Mouse (Mus musculus): Measurements from ENCODE around the gene Sspn. TPM values are rescaled to one million over a fixed set of nuclear protein-coding genes. Genes with fewer than 3 reads are reported as not detected.

Gene Sspn
- polyA plus RNA-seq (2012; rRNA removed) = 8.2 and 8.7 TPM in 2 replicates
- 13.3 and 13.9 TPM in 2 replicates for polyA plus RNA-seq (2014; fragmentation: Nextera tagmentation; extraction: Ambion mirVana)

GRCm38 (mm10) chr6:145931341-145931740 lies at the start of gene Sspn:
Gene Sspn, plus strand, starts transcription at chr6:145931641.
- Histone ChIP-seq H3K4me3 (replicated peaks; ENCODE audit: low read length) (no peak within 1 kb of the TSS), H3K9me3 (ENCODE audit: control insufficient read depth, low read length) (no peaks in the 10 kb centered on the region), H3K27ac (replicated peaks; ENCODE audit: low read depth, low read length) (no peak within 1 kb of the TSS), H3K4me1 (ENCODE audit: control insufficient read depth, insufficient read depth, low read length) (peaks cover 8% of the 10 kb centered on the region), H3K27me3 (ENCODE audit: control insufficient read depth, insufficient read depth, low read length) (no peaks in the 10 kb centered on the region), H3K36me3 (ENCODE audit: control insufficient read depth, insufficient read depth, low read length) (no peaks in the 10 kb centered on the region), H3K9ac (ENCODE audit: low read depth, low read length, severe bottlenecking) (no peak within 1 kb of the TSS), H3K4me2 (replicated peaks; ENCODE audit: low read depth, low read length, severe bottlenecking) (no peak within 1 kb of the TSS)
- DNase-seq (ENCODE audit: low spot score) (no peak), ATAC-seq (ENCODE audit: low FRiP score, low read depth) (no peak)
- TF ChIP-seq POLR2A (IDR thresholded peaks at IDR 0.05; ENCODE audit: borderline replicate concordance, extremely low read depth, insufficient read depth, insufficient read length) = no peak
- WGBS = 71% methylated on average over 3 of the region's 3 CpGs

GRCm38 (mm10) chr6:145883010-145883409 lies 48.4 kb upstream of the Sspn start:
- no peak overlapping the region for H3K4me2 ChIP-seq (replicated peaks; ENCODE audit: low read depth, low read length, severe bottlenecking)
- no peaks in the 10 kb centered on the region for H3K4me1 ChIP-seq (ENCODE audit: control insufficient read depth, insufficient read depth, low read length)
- no peak overlapping the region for H3K9ac ChIP-seq (ENCODE audit: low read depth, low read length, severe bottlenecking)
- DNase-seq (ENCODE audit: low spot score) = no peak
- no peak overlapping the region for H3K27ac ChIP-seq (replicated peaks; ENCODE audit: low read depth, low read length)
- no peaks in the 10 kb centered on the region for H3K9me3 ChIP-seq (ENCODE audit: control insufficient read depth, low read length)
- no peaks in the 10 kb centered on the region for H3K36me3 ChIP-seq (ENCODE audit: control insufficient read depth, insufficient read depth, low read length)
- H3K4me3 ChIP-seq (replicated peaks; ENCODE audit: low read length) = no peak overlapping the region
- ATAC-seq (ENCODE audit: low FRiP score, low read depth) = no peak
- 56% methylated on average over 1 of the region's 1 CpGs for WGBS
- TF ChIP-seq POLR2A (IDR thresholded peaks at IDR 0.05; ENCODE audit: borderline replicate concordance, extremely low read depth, insufficient read depth, insufficient read length) = no peak
- H3K27me3 ChIP-seq (ENCODE audit: control insufficient read depth, insufficient read depth, low read length) = no peaks in the 10 kb centered on the region

- no peak overlapping the region for H3K4me3 ChIP-seq (replicated peaks; ENCODE audit: low read length)
- no peak for TF ChIP-seq POLR2A (IDR thresholded peaks at IDR 0.05; ENCODE audit: borderline replicate concordance, extremely low read depth, insufficient read depth, insufficient read length)
- no peak overlapping the region for H3K9ac ChIP-seq (ENCODE audit: low read depth, low read length, severe bottlenecking)
- no peaks in the 10 kb centered on the region for H3K4me1 ChIP-seq (ENCODE audit: control insufficient read depth, insufficient read depth, low read length)
- no peak for ATAC-seq (ENCODE audit: low FRiP score, low read depth)
- no peaks in the 10 kb centered on the region for H3K36me3 ChIP-seq (ENCODE audit: control insufficient read depth, insufficient read depth, low read length)
- no peak overlapping the region for H3K4me2 ChIP-seq (replicated peaks; ENCODE audit: low read depth, low read length, severe bottlenecking)
- WGBS = 72% methylated on average over 4 of the region's 4 CpGs
- DNase-seq (ENCODE audit: low spot score) = no peak
- no peak overlapping the region for H3K27ac ChIP-seq (replicated peaks; ENCODE audit: low read depth, low read length)
- no peaks in the 10 kb centered on the region for H3K27me3 ChIP-seq (ENCODE audit: control insufficient read depth, insufficient read depth, low read length)
- no peaks in the 10 kb centered on the region for H3K9me3 ChIP-seq (ENCODE audit: control insufficient read depth, low read length)
These were observed 47.8 kb upstream of the Sspn start for GRCm38 (mm10) chr6:145883668-145884067.

GRCm38 (mm10) chr6:145885069-145885468 lies 46.4 kb upstream of the Sspn start:
- no peaks in the 10 kb centered on the region for H3K4me1 ChIP-seq (ENCODE audit: control insufficient read depth, insufficient read depth, low read length)
- no peak overlapping the region for H3K4me2 ChIP-seq (replicated peaks; ENCODE audit: low read depth, low read length, severe bottlenecking)
- no peak for TF ChIP-seq POLR2A (IDR thresholded peaks at IDR 0.05; ENCODE audit: borderline replicate concordance, extremely low read depth, insufficient read depth, insufficient read length)
- no peaks in the 10 kb centered on the region for H3K27me3 ChIP-seq (ENCODE audit: control insufficient read depth, insufficient read depth, low read length)
- no peaks in the 10 kb centered on the region for H3K36me3 ChIP-seq (ENCODE audit: control insufficient read depth, insufficient read depth, low read length)
- no peak for DNase-seq (ENCODE audit: low spot score)
- WGBS = 86% methylated on average over 4 of the region's 4 CpGs
- H3K9me3 ChIP-seq (ENCODE audit: control insufficient read depth, low read length) = no peaks in the 10 kb centered on the region
- H3K27ac ChIP-seq (replicated peaks; ENCODE audit: low read depth, low read length) = no peak overlapping the region
- no peak overlapping the region for H3K4me3 ChIP-seq (replicated peaks; ENCODE audit: low read length)
- ATAC-seq (ENCODE audit: low FRiP score, low read depth) = no peak
- H3K9ac ChIP-seq (ENCODE audit: low read depth, low read length, severe bottlenecking) = no peak overlapping the region

GRCm38 (mm10) chr6:145886277-145886676 lies 45.2 kb upstream of the Sspn start:
- Histone ChIP-seq H3K4me2 (replicated peaks; ENCODE audit: low read depth, low read length, severe bottlenecking) (no peak overlapping the region), H3K9me3 (ENCODE audit: control insufficient read depth, low read length) (no peaks in the 10 kb centered on the region), H3K4me3 (replicated peaks; ENCODE audit: low read length) (no peak overlapping the region), H3K27me3 (ENCODE audit: control insufficient read depth, insufficient read depth, low read length) (no peaks in the 10 kb centered on the region), H3K36me3 (ENCODE audit: control insufficient read depth, insufficient read depth, low read length) (no peaks in the 10 kb centered on the region), H3K9ac (ENCODE audit: low read depth, low read length, severe bottlenecking) (no peak overlapping the region), H3K27ac (replicated peaks; ENCODE audit: low read depth, low read length) (no peak overlapping the region), H3K4me1 (ENCODE audit: control insufficient read depth, insufficient read depth, low read length) (no peaks in the 10 kb centered on the region)
- DNase-seq (ENCODE audit: low spot score) = peak; percentile 10
- WGBS = 65% methylated on average over 8 of the region's 8 CpGs
- no peak for ATAC-seq (ENCODE audit: low FRiP score, low read depth)
- no peak for TF ChIP-seq POLR2A (IDR thresholded peaks at IDR 0.05; ENCODE audit: borderline replicate concordance, extremely low read depth, insufficient read depth, insufficient read length)

- TF ChIP-seq POLR2A (IDR thresholded peaks at IDR 0.05; ENCODE audit: borderline replicate concordance, extremely low read depth, insufficient read depth, insufficient read length) = no peak
- no peak for DNase-seq (ENCODE audit: low spot score)
- no peaks in the 10 kb centered on the region for H3K9me3 ChIP-seq (ENCODE audit: control insufficient read depth, low read length)
- no peak overlapping the region for H3K9ac ChIP-seq (ENCODE audit: low read depth, low read length, severe bottlenecking)
- H3K4me1 ChIP-seq (ENCODE audit: control insufficient read depth, insufficient read depth, low read length) = no peaks in the 10 kb centered on the region
- no peak overlapping the region for H3K27ac ChIP-seq (replicated peaks; ENCODE audit: low read depth, low read length)
- H3K4me2 ChIP-seq (replicated peaks; ENCODE audit: low read depth, low read length, severe bottlenecking) = no peak overlapping the region
- no peaks in the 10 kb centered on the region for H3K36me3 ChIP-seq (ENCODE audit: control insufficient read depth, insufficient read depth, low read length)
- WGBS = 88% methylated on average over 6 of the region's 6 CpGs
- no peak overlapping the region for H3K4me3 ChIP-seq (replicated peaks; ENCODE audit: low read length)
- ATAC-seq (ENCODE audit: low FRiP score, low read depth) = no peak
- H3K27me3 ChIP-seq (ENCODE audit: control insufficient read depth, insufficient read depth, low read length) = no peaks in the 10 kb centered on the region
These were observed 43.7 kb upstream of the Sspn start for GRCm38 (mm10) chr6:145887719-145888118.
